Mouse (Mus musculus): ENCODE measurements at regions not wholly inside any gene's neighbourhood (a gene's known extent, or its start where the extent isn't known, plus 50 kb on each side); places are given as distances from the start of the nearest gene placed in this dataset.

DNA sequence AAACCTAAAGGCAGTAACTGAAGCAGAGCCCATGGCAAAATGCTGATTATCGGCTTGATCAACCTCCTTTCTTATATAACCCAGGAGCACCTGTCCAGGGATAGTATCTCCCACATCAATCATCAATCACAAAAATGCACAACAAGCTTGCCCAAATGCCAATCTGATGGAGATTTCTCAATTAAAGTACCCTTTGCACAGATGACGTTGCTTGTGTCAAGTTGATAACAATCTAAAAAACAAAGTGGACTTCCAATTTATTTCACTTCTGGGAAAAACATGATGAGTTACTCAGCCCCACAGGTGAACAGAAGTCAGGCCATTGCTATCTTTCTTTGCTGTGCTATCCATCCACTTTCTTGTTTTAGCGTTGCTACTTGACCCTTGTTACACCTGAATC, 144.5 kb upstream of the Tle4 start:
- no peaks in the 10 kb centered on the region for H3K27me3 ChIP-seq
- no peaks in the 10 kb centered on the region for H3K36me3 ChIP-seq
- WGBS: 80% methylated on average over 3 of the region's 3 CpGs
- no peaks in the 10 kb centered on the region for H3K9me3 ChIP-seq (replicated peaks)
- H3K4me2 ChIP-seq: no peak overlapping the region
- no peaks in the 10 kb centered on the region for H3K4me1 ChIP-seq (replicated peaks)
- no peak for ATAC-seq (replicated peaks; ENCODE audit: insufficient number of reproducible peaks, insufficient read depth, low FRiP score, low read depth)
- H3K27ac ChIP-seq: no peak overlapping the region
- H3K4me3 ChIP-seq: no peak overlapping the region
- no peak overlapping the region for H3K9ac ChIP-seq

DNA sequence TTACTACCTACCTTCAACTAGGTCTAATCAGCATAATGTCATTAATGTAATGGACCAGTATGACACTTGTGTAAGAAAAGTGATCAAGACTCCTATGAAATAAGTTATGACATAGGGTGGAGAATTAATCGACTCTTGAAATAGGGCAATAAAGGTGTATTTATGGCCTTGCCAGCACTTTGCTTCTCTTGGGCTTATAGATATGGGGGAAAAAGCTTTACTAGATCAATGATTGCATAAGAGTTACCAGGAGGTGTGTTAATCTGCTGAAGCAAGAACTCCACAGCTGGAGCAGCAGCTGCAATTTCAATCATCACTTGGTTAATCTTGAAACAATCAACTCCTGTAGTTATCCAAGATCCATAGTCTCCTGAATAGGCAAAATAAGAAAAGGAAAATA, 143.1 kb upstream of the Tle4 start:
- no peak overlapping the region for H3K4me3 ChIP-seq
- no peak overlapping the region for H3K27ac ChIP-seq
- no peaks in the 10 kb centered on the region for H3K36me3 ChIP-seq
- H3K4me1 ChIP-seq (replicated peaks): no peaks in the 10 kb centered on the region
- H3K27me3 ChIP-seq: no peaks in the 10 kb centered on the region
- WGBS: 92% methylated on average over 1 of the region's 1 CpGs
- H3K9me3 ChIP-seq (replicated peaks): no peaks in the 10 kb centered on the region
- H3K4me2 ChIP-seq: no peak overlapping the region
- no peak for ATAC-seq (replicated peaks; ENCODE audit: insufficient number of reproducible peaks, insufficient read depth, low FRiP score, low read depth)
- no peak overlapping the region for H3K9ac ChIP-seq

DNA sequence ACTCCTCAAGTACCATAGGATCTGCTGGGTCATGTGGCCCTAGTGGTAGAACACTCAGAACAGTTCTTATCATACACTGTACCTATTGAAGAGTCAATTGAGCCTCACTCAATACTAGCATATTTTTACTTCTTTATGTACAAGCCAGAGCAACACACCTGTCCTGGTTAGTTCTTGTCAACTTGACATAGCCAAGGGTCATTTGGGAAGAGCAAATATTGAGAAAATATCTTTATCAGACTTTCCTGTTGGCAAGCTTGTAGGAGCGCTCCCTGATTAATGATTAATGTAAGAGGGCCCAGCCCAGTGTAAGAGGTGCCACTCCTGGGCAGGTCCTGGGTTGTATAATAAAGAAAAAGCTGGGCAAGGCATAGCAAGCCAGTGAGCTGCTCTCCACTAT, 142.3 kb upstream of the Tle4 start:
- Histone ChIP-seq H3K9ac (no peak overlapping the region), H3K4me2 (no peak overlapping the region), H3K9me3 (replicated peaks) (no peaks in the 10 kb centered on the region), H3K4me1 (replicated peaks) (no peaks in the 10 kb centered on the region), H3K27ac (no peak overlapping the region), H3K36me3 (no peaks in the 10 kb centered on the region), H3K4me3 (no peak overlapping the region), H3K27me3 (no peaks in the 10 kb centered on the region)
- WGBS: 94% methylated on average over 1 of the region's 1 CpGs
- no peak for ATAC-seq (replicated peaks; ENCODE audit: insufficient number of reproducible peaks, insufficient read depth, low FRiP score, low read depth)

DNA sequence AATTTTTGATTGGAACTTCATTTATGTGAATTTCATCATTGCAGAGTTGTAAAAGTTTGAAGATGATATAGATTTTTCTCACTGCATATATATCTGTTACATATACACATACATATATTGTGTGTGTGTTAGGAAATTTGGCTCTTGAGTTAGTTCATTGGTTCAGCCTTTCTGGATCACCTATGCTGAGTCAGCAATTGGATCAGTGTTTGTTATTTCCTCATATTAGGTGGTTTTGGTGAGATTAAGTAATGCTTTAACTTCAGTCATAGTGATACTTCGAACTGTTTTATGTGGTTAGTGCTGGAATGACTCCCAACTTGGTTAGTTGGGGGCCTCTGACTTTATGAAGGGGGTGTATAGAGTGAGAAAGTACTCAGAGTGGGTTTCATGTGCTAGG, 138.7 kb upstream of the Tle4 start:
- WGBS: 71% methylated on average over 1 of the region's 1 CpGs
- no peaks in the 10 kb centered on the region for H3K27me3 ChIP-seq
- H3K4me2 ChIP-seq: no peak overlapping the region
- H3K9ac ChIP-seq: no peak overlapping the region
- no peak overlapping the region for H3K4me3 ChIP-seq
- H3K4me1 ChIP-seq (replicated peaks): no peaks in the 10 kb centered on the region
- ATAC-seq (replicated peaks; ENCODE audit: insufficient number of reproducible peaks, insufficient read depth, low FRiP score, low read depth): no peak
- H3K36me3 ChIP-seq: no peaks in the 10 kb centered on the region
- H3K27ac ChIP-seq: no peak overlapping the region
- H3K9me3 ChIP-seq (replicated peaks): no peaks in the 10 kb centered on the region

DNA sequence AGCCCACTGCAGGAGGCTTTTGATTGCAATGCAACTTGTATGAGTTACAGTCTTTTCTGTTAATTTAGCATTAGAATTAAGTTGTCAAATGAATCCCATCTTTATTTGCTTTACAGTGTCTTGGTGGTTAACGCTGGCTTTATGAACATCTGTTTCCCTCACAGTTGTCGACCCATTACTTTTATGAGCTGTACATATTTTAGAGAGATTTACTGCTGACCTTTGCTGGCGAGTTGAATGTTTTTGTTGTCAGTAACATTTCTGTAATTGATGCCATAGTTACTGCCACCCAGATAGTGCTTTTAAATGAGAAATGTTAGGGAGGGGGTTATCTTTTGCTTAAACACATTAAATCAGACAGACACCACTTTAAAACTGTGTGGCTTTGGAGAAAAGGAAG, 127.5 kb upstream of the Tle4 start:
- WGBS: 55% methylated on average over 3 of the region's 3 CpGs
- H3K27ac ChIP-seq: no peak overlapping the region
- H3K9ac ChIP-seq: no peak overlapping the region
- no peak overlapping the region for H3K4me2 ChIP-seq
- no peak overlapping the region for H3K4me3 ChIP-seq
- H3K36me3 ChIP-seq: no peaks in the 10 kb centered on the region
- no peaks in the 10 kb centered on the region for H3K27me3 ChIP-seq
- H3K4me1 ChIP-seq (replicated peaks): no peaks in the 10 kb centered on the region
- no peaks in the 10 kb centered on the region for H3K9me3 ChIP-seq (replicated peaks)
- no peak for ATAC-seq (replicated peaks; ENCODE audit: insufficient number of reproducible peaks, insufficient read depth, low FRiP score, low read depth)

DNA sequence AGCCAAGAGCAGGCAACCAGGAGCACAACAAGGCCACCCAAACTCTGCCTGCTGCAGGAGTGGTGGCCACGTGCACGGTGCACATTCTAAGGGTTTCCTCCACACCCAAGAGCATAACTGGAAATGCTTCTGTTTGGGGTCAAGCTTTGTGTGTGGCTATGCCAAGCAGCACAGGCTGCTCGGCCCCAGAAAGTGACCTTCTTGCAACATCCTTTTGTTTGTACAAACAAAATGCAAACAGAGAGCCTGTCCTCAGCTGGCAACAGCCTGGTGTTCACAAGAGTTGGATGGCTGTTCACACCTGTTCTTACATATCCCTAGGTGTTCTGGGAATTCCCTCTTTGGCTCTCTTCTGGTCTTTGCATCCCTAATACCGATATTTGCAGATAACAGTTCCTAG, 126.8 kb upstream of the Tle4 start:
- no peak overlapping the region for H3K4me3 ChIP-seq
- no peak overlapping the region for H3K27ac ChIP-seq
- H3K9ac ChIP-seq: no peak overlapping the region
- no peak for ATAC-seq (replicated peaks; ENCODE audit: insufficient number of reproducible peaks, insufficient read depth, low FRiP score, low read depth)
- H3K27me3 ChIP-seq: no peaks in the 10 kb centered on the region
- H3K9me3 ChIP-seq (replicated peaks): no peaks in the 10 kb centered on the region
- WGBS: 69% methylated on average over 4 of the region's 4 CpGs
- H3K4me2 ChIP-seq: no peak overlapping the region
- no peaks in the 10 kb centered on the region for H3K36me3 ChIP-seq
- no peaks in the 10 kb centered on the region for H3K4me1 ChIP-seq (replicated peaks)

DNA sequence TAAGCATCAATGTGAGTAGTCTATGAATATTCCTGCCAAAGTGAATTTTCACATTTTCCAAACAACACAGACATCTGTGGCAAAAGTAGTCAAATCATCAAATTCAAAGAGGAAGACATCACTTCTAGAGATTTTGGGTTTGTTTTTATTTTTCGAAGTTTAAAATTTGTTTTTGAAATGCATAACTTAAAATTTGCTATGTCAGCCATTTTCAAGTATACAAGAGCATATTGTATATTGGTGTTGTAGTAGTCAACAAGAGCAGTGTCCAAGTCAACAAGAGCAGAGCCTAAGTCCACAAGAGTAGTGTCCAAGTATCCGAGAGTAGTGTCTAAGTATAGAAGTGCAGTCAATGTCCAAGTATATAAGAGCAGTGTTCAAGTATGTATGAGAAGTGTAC, 107.9 kb upstream of the Tle4 start:
- ATAC-seq (replicated peaks; ENCODE audit: insufficient number of reproducible peaks, insufficient read depth, low FRiP score, low read depth): no peak
- Histone ChIP-seq H3K9me3 (replicated peaks) (no peaks in the 10 kb centered on the region), H3K36me3 (no peaks in the 10 kb centered on the region), H3K27ac (no peak overlapping the region), H3K9ac (no peak overlapping the region), H3K27me3 (no peaks in the 10 kb centered on the region), H3K4me2 (no peak overlapping the region), H3K4me1 (replicated peaks) (no peaks in the 10 kb centered on the region), H3K4me3 (no peak overlapping the region)
- WGBS: 87% methylated on average over 2 of the region's 2 CpGs

DNA sequence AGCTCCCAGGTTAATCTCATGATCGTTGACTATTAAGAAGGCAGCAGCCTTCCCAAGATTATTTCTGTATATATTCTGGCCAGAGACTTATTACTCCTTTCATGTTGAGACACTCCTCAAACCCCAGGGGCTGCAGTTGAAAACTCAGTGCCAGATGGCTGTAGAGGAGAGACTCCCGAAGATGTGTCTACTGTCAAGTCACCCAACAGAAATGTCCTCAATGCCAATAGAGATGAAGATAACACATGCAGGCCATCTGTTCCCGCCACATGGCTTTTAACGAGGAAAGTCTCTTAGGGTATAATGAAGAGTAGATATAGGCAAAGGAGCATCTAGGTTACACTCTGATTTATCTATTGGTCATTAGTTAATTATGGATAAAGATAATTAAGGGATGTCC, 103.3 kb upstream of the Tle4 start:
- no peaks in the 10 kb centered on the region for H3K36me3 ChIP-seq
- no peak for ATAC-seq (replicated peaks; ENCODE audit: insufficient number of reproducible peaks, insufficient read depth, low FRiP score, low read depth)
- no peaks in the 10 kb centered on the region for H3K4me1 ChIP-seq (replicated peaks)
- no peak overlapping the region for H3K4me3 ChIP-seq
- no peaks in the 10 kb centered on the region for H3K9me3 ChIP-seq (replicated peaks)
- H3K27me3 ChIP-seq: no peaks in the 10 kb centered on the region
- WGBS: 76% methylated on average over 4 of the region's 4 CpGs
- no peak overlapping the region for H3K4me2 ChIP-seq
- no peak overlapping the region for H3K9ac ChIP-seq
- H3K27ac ChIP-seq: no peak overlapping the region

DNA sequence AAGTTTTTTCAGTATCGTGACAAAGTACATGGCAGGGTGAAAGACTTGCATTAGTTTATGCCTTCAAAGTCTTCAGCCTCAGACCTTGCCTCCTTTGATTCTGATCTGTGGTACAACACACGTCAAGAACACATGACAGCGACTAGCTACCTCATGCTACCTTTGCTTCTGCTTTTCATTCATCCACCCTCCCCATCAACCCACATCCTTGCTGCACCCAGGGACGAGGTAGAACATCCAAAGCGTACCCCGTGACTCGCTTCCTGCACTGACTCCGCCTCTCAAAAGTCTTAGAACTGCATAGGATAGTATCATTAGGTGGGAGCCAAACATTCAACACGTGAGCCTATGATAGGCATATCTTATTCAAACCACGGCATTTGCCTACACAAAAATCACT, 97.5 kb upstream of the Tle4 start:
- Histone ChIP-seq H3K9ac (no peak overlapping the region), H3K36me3 (no peaks in the 10 kb centered on the region), H3K27ac (no peak overlapping the region), H3K4me2 (no peak overlapping the region), H3K9me3 (replicated peaks) (no peaks in the 10 kb centered on the region), H3K4me1 (replicated peaks) (no peaks in the 10 kb centered on the region), H3K27me3 (no peaks in the 10 kb centered on the region), H3K4me3 (no peak overlapping the region)
- no peak for ATAC-seq (replicated peaks; ENCODE audit: insufficient number of reproducible peaks, insufficient read depth, low FRiP score, low read depth)
- WGBS: 81% methylated on average over 10 of the region's 10 CpGs

DNA sequence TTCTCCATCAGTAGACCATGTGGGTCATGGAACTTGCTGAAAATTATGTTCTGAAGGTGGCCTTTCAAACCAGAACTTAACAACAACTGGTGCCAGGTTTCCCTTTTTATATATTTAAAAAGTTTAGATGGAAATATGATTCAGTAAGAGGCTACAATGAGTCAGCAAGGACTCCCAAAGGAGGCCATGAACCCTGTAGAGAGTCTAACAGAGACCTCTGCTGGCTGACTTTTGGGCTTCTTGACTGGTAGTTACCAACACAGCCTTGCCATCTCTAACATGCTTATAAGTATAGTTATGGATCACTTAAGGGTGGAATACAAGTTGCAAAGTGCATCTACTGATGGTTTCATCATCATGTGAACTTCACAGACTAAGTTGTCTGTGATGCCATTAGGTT, 94.3 kb upstream of the Tle4 start:
- Histone ChIP-seq H3K9ac (no peak overlapping the region), H3K9me3 (replicated peaks) (no peaks in the 10 kb centered on the region), H3K36me3 (no peaks in the 10 kb centered on the region), H3K4me3 (no peak overlapping the region), H3K27ac (no peak overlapping the region), H3K4me2 (no peak overlapping the region), H3K27me3 (no peaks in the 10 kb centered on the region), H3K4me1 (replicated peaks) (no peaks in the 10 kb centered on the region)
- no peak for ATAC-seq (replicated peaks; ENCODE audit: insufficient number of reproducible peaks, insufficient read depth, low FRiP score, low read depth)

DNA sequence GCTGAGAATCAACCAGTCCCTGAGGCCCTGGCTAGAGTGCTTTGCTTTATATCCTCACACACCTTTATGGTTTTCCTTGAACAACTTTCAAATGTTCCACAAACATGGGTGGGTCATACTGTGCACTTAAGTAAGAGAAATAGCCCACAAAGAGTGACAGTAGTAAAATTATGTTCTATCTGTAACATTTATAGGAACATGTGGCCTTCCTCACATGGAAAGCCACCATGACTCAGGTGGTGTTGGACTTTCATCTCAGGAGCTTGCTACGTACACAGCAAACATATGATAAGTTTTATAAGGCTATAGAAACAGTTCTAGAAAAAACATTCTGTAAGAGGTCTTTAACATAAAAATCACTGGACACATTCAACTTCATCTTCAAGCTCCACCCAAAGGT, 87.8 kb upstream of the Tle4 start:
- WGBS: 93% methylated on average over 1 of the region's 1 CpGs
- ATAC-seq (replicated peaks; ENCODE audit: insufficient number of reproducible peaks, insufficient read depth, low FRiP score, low read depth): no peak

DNA sequence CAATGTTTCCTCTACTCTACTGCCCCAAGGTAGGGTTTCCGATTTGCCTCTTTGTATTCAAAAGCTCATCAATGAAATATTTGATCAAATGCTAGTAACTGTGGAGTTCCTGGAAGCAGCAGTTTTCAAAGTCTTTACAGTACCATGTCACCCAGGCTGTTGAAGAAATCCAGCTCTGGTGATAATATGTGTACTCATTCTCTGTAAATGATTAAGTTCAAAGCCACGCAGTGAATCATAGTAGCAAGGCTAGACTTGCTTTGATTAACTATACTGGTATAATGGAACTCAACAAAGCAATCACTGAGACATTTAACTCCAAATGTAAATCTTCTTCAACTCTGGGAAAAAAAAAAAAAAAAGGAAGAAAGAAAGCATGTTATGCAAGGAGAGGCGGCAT, 86.8 kb upstream of the Tle4 start:
- Histone ChIP-seq H3K9me3 (replicated peaks) (no peaks in the 10 kb centered on the region), H3K4me1 (replicated peaks) (no peaks in the 10 kb centered on the region), H3K4me2 (no peak overlapping the region), H3K27me3 (no peaks in the 10 kb centered on the region), H3K36me3 (no peaks in the 10 kb centered on the region), H3K27ac (no peak overlapping the region), H3K4me3 (no peak overlapping the region), H3K9ac (no peak overlapping the region)
- WGBS: 85% methylated on average over 3 of the region's 3 CpGs
- ATAC-seq (replicated peaks; ENCODE audit: insufficient number of reproducible peaks, insufficient read depth, low FRiP score, low read depth): no peak

More for the DNA sequence above, 87.8 kb upstream of the Tle4 start:
- Histone ChIP-seq H3K4me2 (no peak overlapping the region), H3K9me3 (replicated peaks) (no peaks in the 10 kb centered on the region), H3K27ac (no peak overlapping the region), H3K27me3 (no peaks in the 10 kb centered on the region), H3K4me3 (no peak overlapping the region), H3K4me1 (replicated peaks) (no peaks in the 10 kb centered on the region), H3K36me3 (no peaks in the 10 kb centered on the region), H3K9ac (no peak overlapping the region)

DNA sequence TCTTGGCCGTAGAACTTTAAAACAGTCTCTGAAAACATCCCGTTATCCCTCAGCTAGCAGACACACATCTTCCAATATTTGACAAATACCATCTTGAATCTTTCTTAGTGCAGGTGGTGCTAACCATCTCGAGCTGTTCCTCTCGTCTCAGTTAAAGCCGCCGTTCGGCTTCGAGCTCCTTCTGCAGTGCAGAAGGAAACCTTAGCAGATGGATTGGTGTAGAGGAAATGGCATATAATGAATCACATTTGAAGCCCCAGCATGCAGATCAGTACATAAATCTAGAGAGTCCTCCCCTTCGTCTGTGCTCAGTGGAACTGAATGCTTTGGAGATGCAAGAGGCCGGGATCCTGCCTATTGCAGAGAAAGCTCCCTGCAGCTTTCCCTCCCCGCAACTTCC, 83.5 kb upstream of the Tle4 start:
- H3K27ac ChIP-seq: no peak overlapping the region
- no peak overlapping the region for H3K4me3 ChIP-seq
- H3K4me1 ChIP-seq (replicated peaks): no peaks in the 10 kb centered on the region
- H3K27me3 ChIP-seq: no peaks in the 10 kb centered on the region
- no peaks in the 10 kb centered on the region for H3K9me3 ChIP-seq (replicated peaks)
- H3K36me3 ChIP-seq: no peaks in the 10 kb centered on the region
- H3K4me2 ChIP-seq: no peak overlapping the region
- ATAC-seq (replicated peaks; ENCODE audit: insufficient number of reproducible peaks, insufficient read depth, low FRiP score, low read depth): no peak
- WGBS: 78% methylated on average over 11 of the region's 11 CpGs
- H3K9ac ChIP-seq: no peak overlapping the region
